Mouse (Mus musculus) neural tube, embryonic 15.5 days (tissue): ENCODE results near the gene Nfkbil1. TPM values are rescaled to one million over a fixed set of nuclear protein-coding genes. Genes with fewer than 3 reads are reported as not detected.

Experiments
- ATAC-seq: fragments of 200-750 bp; cut with Nextera tagmentation; 2 replicates; pipeline ENCODE4 v1.8.0; 2017; ENCODE audit warnings: mild to moderate bottlenecking, moderate TSS enrichment, moderate library complexity; ENCODE audit not compliant: low FRiP score
- H3K27ac ChIP-seq: fragments of 300-500 bp; sonication (generic); replicated peaks from 2 replicates; pipeline ENCODE4 v1.5.1; 2015; ENCODE audit warnings: mild to moderate bottlenecking, inconsistent platforms
- H3K27me3 ChIP-seq: fragments of 300-500 bp; sonication (generic); replicated peaks from 2 replicates; pipeline ENCODE4 v1.6.1; 2015; ENCODE audit warnings: inconsistent platforms
- H3K36me3 ChIP-seq: fragments of 300-500 bp; sonication (generic); 2 replicates; pipeline ENCODE4 v1.6.1; 2015; ENCODE audit warnings: inconsistent platforms
- H3K4me1 ChIP-seq: fragments of 300-500 bp; sonication (generic); 2 replicates; pipeline ENCODE4 v1.6.1; 2015; ENCODE audit warnings: inconsistent platforms
- H3K4me2 ChIP-seq: fragments of 300-500 bp; sonication (generic); 2 replicates; pipeline ENCODE4 v1.6.1; 2015; ENCODE audit warnings: inconsistent platforms, mild to moderate bottlenecking, moderate library complexity
- H3K4me3 ChIP-seq: fragments of 300-500 bp; sonication (generic); replicated peaks from 2 replicates; pipeline ENCODE4 v1.5.1; 2015; ENCODE audit warnings: mild to moderate bottlenecking, inconsistent platforms
- H3K9ac ChIP-seq: fragments of 300-500 bp; sonication (generic); replicated peaks from 2 replicates; pipeline ENCODE4 v1.6.1; 2015; ENCODE audit warnings: mild to moderate bottlenecking, inconsistent platforms
- H3K9me3 ChIP-seq: fragments of 300-500 bp; sonication (generic); replicated peaks from 2 replicates; pipeline ENCODE4 v1.6.1; 2016; ENCODE audit warnings: inconsistent platforms
- WGBS: fragments of 180-500 bp; shearing (Covaris S2); methylation state at CpG from one replicate; pipeline ENCODE4 v1.1.7; 2015; ENCODE audit warnings: mixed read lengths; 5-methylcytosine and 5-hydroxymethylcytosine counted together
- polyA plus RNA-seq: library from polyadenylated mRNA; unstranded; fragments of >200 nt; fragmentation: Nextera tagmentation; extraction: Ambion mirVana; gene quantifications from 2 replicates; pipeline ENCODE4 v1.2.1, GENCODE M21; 2015

The Nfkbil1 gene
- polyA plus RNA-seq, 1 experiment from 2014 or later, result 11.2 TPM

- no peaks in the 10 kb centered on the region for H3K9me3 ChIP-seq
- under 1% methylated on average over 63 of the region's 73 CpGs for WGBS
These were observed 27.3 kb upstream of the Nfkbil1 start, which contains the start of gene H2-D1 for GRCm38 (mm10) chr17:35262664-35263522. H2-D1 (plus strand) TSS chr17:35262730.

GRCm38 (mm10) chr17:35261651-35262050 lies 26.1 kb upstream of the Nfkbil1 start:
- Histone ChIP-seq H3K9me3 (no peaks in the 10 kb centered on the region), H3K27ac (no peak overlapping the region), H3K36me3 (no peaks in the 10 kb centered on the region), H3K27me3 (peaks cover 6% of the 10 kb centered on the region; the same call in 1 of the 2 replicates), H3K9ac (no peak overlapping the region), H3K4me3 (no peak overlapping the region), H3K4me2 (no peak overlapping the region), H3K4me1 (peaks cover 20% of the 10 kb centered on the region)
- 78% methylated on average over 13 of the region's 13 CpGs for WGBS
- ATAC-seq, result no peak

More at GRCm38 (mm10) chr17:35262664-35263522, 27.3 kb upstream of the Nfkbil1 start, which contains the start of gene H2-D1:
- Histone ChIP-seq H3K4me3 (peak within 1 kb of the TSS; percentile 71), H3K4me2 (peak within 1 kb of the TSS; percentile 92), H3K27me3 (peaks cover 6% of the 10 kb centered on the region; the same call in 1 of the 2 replicates), H3K27ac (peak within 1 kb of the TSS; percentile 39; the same call in 1 of the 2 replicates), H3K9ac (peak within 1 kb of the TSS; percentile 71), H3K4me1 (peaks cover 18% of the 10 kb centered on the region), H3K36me3 (peaks cover 3% of the 10 kb centered on the region; the same call in 1 of the 2 replicates)
- ATAC-seq, result peak; percentile 94

GRCm38 (mm10) chr17:35259621-35260020 lies 24.0 kb upstream of the Nfkbil1 start:
- no peaks in the 10 kb centered on the region for H3K9me3 ChIP-seq
- H3K36me3 ChIP-seq, result no peaks in the 10 kb centered on the region; the same call in 1 of the 2 replicates
- H3K9ac ChIP-seq, result no peak overlapping the region
- no peak overlapping the region for H3K4me3 ChIP-seq
- H3K27me3 ChIP-seq, result peaks cover 6% of the 10 kb centered on the region; the same call in 1 of the 2 replicates
- ATAC-seq, result no peak
- 74% methylated on average over 4 of the region's 4 CpGs for WGBS
- H3K4me2 ChIP-seq, result no peak overlapping the region
- peaks cover 20% of the 10 kb centered on the region for H3K4me1 ChIP-seq
- no peak overlapping the region for H3K27ac ChIP-seq

GRCm38 (mm10) chr17:35258492-35259478 lies 23.2 kb upstream of the Nfkbil1 start:
- peaks cover 13% of the 10 kb centered on the region for H3K4me1 ChIP-seq
- WGBS, result 60% methylated on average over 13 of the region's 14 CpGs
- no peak overlapping the region for H3K4me3 ChIP-seq
- peak overlapping the region; percentile 51; the same call in 1 of the 2 replicates for H3K4me2 ChIP-seq
- H3K9me3 ChIP-seq, result no peaks in the 10 kb centered on the region
- H3K36me3 ChIP-seq, result peaks cover 8% of the 10 kb centered on the region
- ATAC-seq, result no peak
- H3K9ac ChIP-seq, result no peak overlapping the region
- peaks cover 6% of the 10 kb centered on the region; the same call in 1 of the 2 replicates for H3K27me3 ChIP-seq
- H3K27ac ChIP-seq, result no peak overlapping the region

- Histone ChIP-seq H3K9me3 (no peaks in the 10 kb centered on the region), H3K36me3 (peaks cover 17% of the 10 kb centered on the region), H3K4me1 (peaks cover 9% of the 10 kb centered on the region; the same call in 1 of the 2 replicates), H3K4me2 (peak overlapping the region; percentile 51), H3K27me3 (peaks cover 6% of the 10 kb centered on the region; the same call in 1 of the 2 replicates), H3K4me3 (peak overlapping the region; percentile 23), H3K9ac (peak overlapping the region; percentile 38; the same call in 1 of the 2 replicates), H3K27ac (no peak overlapping the region)
- 13% methylated on average over 17 of the region's 17 CpGs for WGBS
- no peak for ATAC-seq
These were observed 22.4 kb upstream of the Nfkbil1 start for GRCm38 (mm10) chr17:35257824-35258491.

- Histone ChIP-seq H3K9ac (no peak overlapping the region), H3K9me3 (no peaks in the 10 kb centered on the region), H3K4me2 (no peak overlapping the region), H3K4me1 (peaks cover 5% of the 10 kb centered on the region; the same call in 1 of the 2 replicates), H3K27ac (no peak overlapping the region), H3K27me3 (peaks cover 6% of the 10 kb centered on the region; the same call in 1 of the 2 replicates), H3K36me3 (peaks cover 22% of the 10 kb centered on the region), H3K4me3 (no peak overlapping the region)
- WGBS, result 76% methylated on average over 1 of the region's 1 CpGs
- ATAC-seq, result no peak
These were observed 21.8 kb upstream of the Nfkbil1 start for GRCm38 (mm10) chr17:35257378-35257777.

GRCm38 (mm10) chr17:35255704-35256103 lies 20.1 kb upstream of the Nfkbil1 start:
- WGBS, result 60% methylated on average over 4 of the region's 4 CpGs

GRCm38 (mm10) chr17:35255301-35255700 lies 19.7 kb upstream of the Nfkbil1 start:
- Histone ChIP-seq H3K4me3 (no peak overlapping the region), H3K27me3 (0 out of 2 replicates have a peak, but pooled peaks cover 3% of the 10 kb centered on the region), H3K4me2 (no peak overlapping the region), H3K4me1 (peaks cover 4% of the 10 kb centered on the region; the same call in 1 of the 2 replicates), H3K36me3 (peaks cover 41% of the 10 kb centered on the region), H3K27ac (no peak overlapping the region), H3K9me3 (no peaks in the 10 kb centered on the region), H3K9ac (no peak overlapping the region)
- 75% methylated on average over 3 of the region's 3 CpGs for WGBS
- no peak for ATAC-seq

More at GRCm38 (mm10) chr17:35255704-35256103, 20.1 kb upstream of the Nfkbil1 start:
- peaks cover 3% of the 10 kb centered on the region; the same call in 1 of the 2 replicates for H3K27me3 ChIP-seq
- H3K27ac ChIP-seq, result no peak overlapping the region
- no peak overlapping the region for H3K4me3 ChIP-seq
- H3K4me1 ChIP-seq, result peaks cover 4% of the 10 kb centered on the region; the same call in 1 of the 2 replicates
- no peak overlapping the region for H3K4me2 ChIP-seq
- no peak for ATAC-seq
- no peak overlapping the region for H3K9ac ChIP-seq
- no peaks in the 10 kb centered on the region for H3K9me3 ChIP-seq
- peaks cover 37% of the 10 kb centered on the region for H3K36me3 ChIP-seq

GRCm38 (mm10) chr17:35254241-35255098 lies 18.9 kb upstream of the Nfkbil1 start:
- Histone ChIP-seq H3K9me3 (no peaks in the 10 kb centered on the region), H3K4me2 (no peak overlapping the region), H3K27me3 (0 out of 2 replicates have a peak, but pooled peaks cover 3% of the 10 kb centered on the region), H3K4me1 (peaks cover 4% of the 10 kb centered on the region; the same call in 1 of the 2 replicates), H3K4me3 (no peak overlapping the region), H3K9ac (no peak overlapping the region), H3K36me3 (peaks cover 50% of the 10 kb centered on the region), H3K27ac (no peak overlapping the region)
- ATAC-seq, result 0 out of 2 replicates have a peak, but pooled peaks have one; percentile 6
- 58% methylated on average over 11 of the region's 11 CpGs for WGBS
